Mouse (Mus musculus) C2C12 (cell line): ENCODE results near the gene Nsf. TPM values are rescaled to one million over a fixed set of nuclear protein-coding genes. Genes with fewer than 3 reads are reported as not detected.

Experiments used
- H3K27me3 ChIP-seq: one replicate; pipeline ENCODE4 v1.6.1; 2011; ENCODE audit not compliant: control insufficient read depth, insufficient read depth, insufficient read length
- H3K36me3 ChIP-seq: one replicate; pipeline ENCODE4 v1.6.1; 2011; ENCODE audit not compliant: control insufficient read depth, insufficient read depth
- H3K4me3 ChIP-seq: one replicate; pipeline ENCODE4 v1.5.1; 2011; ENCODE audit warnings: mild to moderate bottlenecking, control low read depth; ENCODE audit not compliant: poor library complexity, insufficient read depth, severe bottlenecking
- H3K79me2 ChIP-seq: one replicate; pipeline ENCODE4 v1.6.1; 2011; ENCODE audit not compliant: control insufficient read depth, insufficient read depth
- H3K79me3 ChIP-seq: one replicate; pipeline ENCODE4 v1.6.1; 2011; ENCODE audit warnings: low read depth, control low read depth
- H3ac ChIP-seq: one replicate; pipeline ENCODE3; 2011; ENCODE audit warnings: low read depth; ENCODE audit not compliant: control insufficient read depth, insufficient read length
- CEBPB ChIP-seq: IDR thresholded peaks from one replicate; pipeline ENCODE4 v1.6.1; 2011; ENCODE audit warnings: low read depth, mild to moderate bottlenecking, control low read depth, moderate library complexity
- CTCF ChIP-seq: IDR thresholded peaks from one replicate; pipeline ENCODE4 v1.5.1; 2011; ENCODE audit not compliant: control insufficient read depth, insufficient read depth, insufficient read length
- FOSL1 ChIP-seq: IDR thresholded peaks from one replicate; pipeline ENCODE4 v1.8.0; 2011; ENCODE audit warnings: mild to moderate bottlenecking, low read length; ENCODE audit not compliant: poor library complexity, insufficient read depth, severe bottlenecking
- MAX ChIP-seq: IDR thresholded peaks from one replicate; pipeline ENCODE4 v1.6.1; 2011; ENCODE audit warnings: mild to moderate bottlenecking, control low read depth
- MYOD1 ChIP-seq: IDR thresholded peaks from one replicate; pipeline ENCODE4 v1.6.1; 2011; ENCODE audit warnings: low read depth; ENCODE audit not compliant: control insufficient read depth, insufficient read length
- MYOG ChIP-seq: IDR thresholded peaks from one replicate; pipeline ENCODE4 v1.6.1; 2011; ENCODE audit not compliant: control insufficient read depth, insufficient read length; ENCODE audit errors: extremely low read depth
- USF1 ChIP-seq: IDR thresholded peaks from one replicate; pipeline ENCODE4 v1.6.1; 2011; ENCODE audit warnings: low read depth, mild to moderate bottlenecking, control low read depth, moderate library complexity
- polyA plus RNA-seq: library from polyadenylated mRNA; unstranded; fragments of >200 nt; fragmentation: generic; extraction: Trizol; gene quantifications from one replicate; pipeline ENCODE4 v1.2.1, GENCODE M21; 2012; ENCODE audit warnings: missing spikeins

The Nsf gene
- polyA plus RNA-seq, 1 experiment = 25.1 TPM

GRCm38 (mm10) chr11:103970876-103971275 is 17.0 kb upstream of the Nsf start:
- Histone ChIP-seq H3K36me3 (peaks cover 75% of the 10 kb centered on the region), H3K27me3 (no peaks in the 10 kb centered on the region), H3ac (no peak overlapping the region), H3K79me3 (peaks cover 29% of the 10 kb centered on the region), H3K79me2 (peaks cover 68% of the 10 kb centered on the region), H3K4me3 (no peak overlapping the region)
- TF ChIP-seq USF1 (no peak), CTCF (no peak), MYOG (no peak), CEBPB (no peak), FOSL1 (no peak), MAX (no peak), MYOD1 (no peak)

- H3K79me3 ChIP-seq = peaks cover 29% of the 10 kb centered on the region
- no peak overlapping the region for H3ac ChIP-seq
- peaks cover 59% of the 10 kb centered on the region for H3K36me3 ChIP-seq
- H3K79me2 ChIP-seq = peaks cover 60% of the 10 kb centered on the region
- H3K4me3 ChIP-seq = no peak overlapping the region
- TF ChIP-seq MAX (no peak), USF1 (no peak), CEBPB (no peak), CTCF (no peak), FOSL1 (no peak), MYOG (no peak), MYOD1 (no peak)
- no peaks in the 10 kb centered on the region for H3K27me3 ChIP-seq
Observed at GRCm38 (mm10) chr11:103969278-103969677, 15.4 kb upstream of the Nsf start.

GRCm38 (mm10) chr11:103967106-103967735 is 13.4 kb upstream of the Nsf start:
- TF ChIP-seq CTCF (no peak), USF1 (no peak), CEBPB (no peak), FOSL1 (no peak), MAX (no peak), MYOG (no peak), MYOD1 (no peak)

GRCm38 (mm10) chr11:103956866-103957265 is 3.0 kb upstream of the Nsf start:
- H3K27me3 ChIP-seq = no peaks in the 10 kb centered on the region
- no peak for TF ChIP-seq FOSL1
- no peak for TF ChIP-seq USF1
- no peak for TF ChIP-seq MYOD1
- TF ChIP-seq MYOG = no peak
- TF ChIP-seq CTCF = no peak
- TF ChIP-seq CEBPB = no peak
- TF ChIP-seq MAX = no peak
- H3K79me2 ChIP-seq = peaks cover 19% of the 10 kb centered on the region
- no peak overlapping the region for H3ac ChIP-seq
- H3K4me3 ChIP-seq = no peak overlapping the region
- H3K79me3 ChIP-seq = peaks cover 3% of the 10 kb centered on the region
- H3K36me3 ChIP-seq = no peaks in the 10 kb centered on the region

More at GRCm38 (mm10) chr11:103967106-103967735, 13.4 kb upstream of the Nsf start:
- Histone ChIP-seq H3ac (peak overlapping the region; percentile 77), H3K36me3 (peaks cover 39% of the 10 kb centered on the region), H3K4me3 (peak overlapping the region; percentile 92), H3K27me3 (no peaks in the 10 kb centered on the region), H3K79me2 (peaks cover 54% of the 10 kb centered on the region), H3K79me3 (peaks cover 28% of the 10 kb centered on the region)

GRCm38 (mm10) chr11:103953032-103953895 is 592 bp downstream of the Nsf start:
- H3ac ChIP-seq = peak overlapping the region; percentile 78
- H3K79me2 ChIP-seq = peaks cover 51% of the 10 kb centered on the region
- H3K27me3 ChIP-seq = no peaks in the 10 kb centered on the region

More at GRCm38 (mm10) chr11:103953032-103953895, 592 bp downstream of the Nsf start:
- Histone ChIP-seq H3K4me3 (peak overlapping the region; percentile 79), H3K36me3 (no peaks in the 10 kb centered on the region), H3K79me3 (peaks cover 9% of the 10 kb centered on the region)
- no peak for TF ChIP-seq CEBPB
- no peak for TF ChIP-seq FOSL1
- TF ChIP-seq MYOD1 = no peak
- no peak for TF ChIP-seq MAX
